Mouse (Mus musculus): ENCODE data around the gene Olfr427.

DNA sequence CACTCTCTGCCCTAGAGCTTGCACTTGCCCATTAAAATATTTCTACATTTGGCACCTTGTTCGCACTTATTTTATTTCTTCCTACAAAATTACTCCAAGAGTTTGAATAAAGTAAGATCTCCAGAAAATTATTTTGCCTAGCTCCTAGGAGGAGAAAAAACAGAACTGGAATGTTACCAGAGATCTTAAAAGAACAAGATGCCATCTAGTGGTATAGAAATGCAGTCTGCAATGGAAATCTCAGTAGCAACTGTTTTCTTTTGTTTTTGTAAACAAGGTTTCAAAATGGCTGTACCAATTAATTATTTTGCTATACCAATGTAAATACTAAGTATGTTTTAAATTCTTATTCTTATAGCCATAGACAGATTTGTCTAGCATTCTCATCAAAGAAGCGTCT, 7.0 kb downstream of the Olfr427 start:
- TF ChIP-seq CTCF (IDR thresholded peaks at IDR 0.05; ENCODE audit: extremely low read depth, insufficient read depth, insufficient read length, insufficient replicate concordance) = no peak
- TF ChIP-seq POLR2A (IDR thresholded peaks at IDR 0.05; ENCODE audit: low read depth, low read length) = no peak
